Mouse (Mus musculus) G1E-ER4 (cell line): ENCODE data around the gene Gch1. TPM values are rescaled to one million over a fixed set of nuclear protein-coding genes. Genes with fewer than 3 reads are reported as not detected.

Experiments
- GATA1 ChIP-seq: IDR thresholded peaks from one replicate; pipeline ENCODE4 v1.8.0; 2012; ENCODE audit warnings: low read length, inconsistent platforms
- polyA plus RNA-seq: library from polyadenylated mRNA; stranded (reverse); fragments of >175 nt; gene quantifications from 2 replicates; pipeline ENCODE4 v1.2.3, GENCODE M21; 2012

The Gch1 gene
- polyA plus RNA-seq, 1 experiment = 0.53 TPM

DNA sequence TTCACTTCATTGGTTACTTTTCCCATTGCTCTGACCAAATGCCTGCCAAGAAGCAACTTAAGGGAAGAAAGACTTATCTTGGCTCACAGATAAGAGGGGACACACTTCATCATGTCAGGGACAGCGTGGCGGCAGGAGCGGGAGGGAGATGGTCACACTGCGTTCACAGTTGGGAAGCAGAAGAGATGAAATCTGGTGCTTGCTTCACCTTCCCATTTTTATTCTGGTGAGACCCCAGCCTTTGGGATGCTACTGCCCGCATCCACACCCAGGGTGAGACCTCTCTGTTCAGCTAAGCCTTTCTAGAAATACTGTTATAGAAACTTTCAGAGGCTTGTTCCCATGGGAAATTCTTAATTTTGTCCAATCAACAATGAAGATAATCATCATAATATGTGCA is 44.9 kb downstream of the Gch1 start:
- TF ChIP-seq GATA1 = no peak

DNA sequence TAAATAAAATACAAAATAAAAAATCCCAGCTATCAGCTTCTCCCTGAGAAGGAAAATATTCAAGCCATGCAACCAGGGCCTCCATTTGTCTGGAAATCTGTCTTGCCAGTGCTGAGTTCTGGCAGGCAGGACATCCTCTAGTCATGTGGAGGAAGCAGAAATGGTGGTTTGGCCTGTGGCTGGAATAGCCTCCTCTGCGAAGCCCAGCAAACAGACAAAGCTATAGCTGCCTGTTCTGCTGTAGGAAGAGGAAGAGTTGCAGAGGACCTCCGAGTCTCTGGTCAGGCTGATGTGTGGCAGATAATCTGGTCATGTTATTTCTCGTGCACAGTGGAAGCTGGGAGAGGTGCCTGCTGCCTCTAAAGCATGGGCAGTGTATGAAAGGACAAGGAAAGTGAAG is 50.4 kb downstream of the Gch1 start:
- no peak for TF ChIP-seq GATA1

DNA sequence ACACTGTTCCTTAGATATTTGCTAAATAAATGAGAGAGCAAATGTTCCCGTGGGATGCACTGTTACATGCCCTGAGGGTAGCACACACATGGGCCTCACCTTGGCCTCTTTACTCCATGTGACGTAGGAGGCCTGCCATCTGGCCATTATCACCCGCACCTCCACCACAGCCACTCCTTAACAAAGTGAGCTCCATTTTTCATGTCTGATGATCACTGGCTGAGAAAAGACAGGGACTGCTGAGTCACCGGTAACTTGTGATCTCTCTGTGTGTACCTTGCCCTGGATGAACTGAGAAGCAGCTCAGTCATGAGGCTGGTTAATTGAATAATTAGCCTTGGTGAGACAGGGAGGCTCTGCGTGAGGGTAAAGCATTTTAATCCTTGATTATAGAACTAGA is 52.6 kb downstream of the Gch1 start:
- no peak for TF ChIP-seq GATA1

DNA sequence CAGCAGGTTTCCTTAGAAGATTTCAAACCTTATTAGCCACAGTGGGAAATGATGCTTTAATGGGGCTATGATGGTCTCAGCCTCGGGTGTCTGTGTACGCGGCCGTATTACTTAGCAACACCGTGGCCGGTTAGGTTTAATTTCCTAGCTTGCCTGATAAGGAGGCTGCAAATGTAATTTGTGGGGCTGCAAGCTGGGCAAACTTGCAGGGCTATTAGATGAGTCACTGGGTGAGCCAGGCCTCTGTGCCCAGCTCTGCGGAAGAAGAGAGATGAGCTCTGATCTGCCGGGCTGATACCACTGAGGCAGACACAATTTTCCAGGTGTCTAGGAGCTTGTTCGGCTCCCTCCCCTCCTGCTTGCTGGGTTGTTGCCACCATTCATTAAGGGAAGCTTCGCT is 55.3 kb downstream of the Gch1 start:
- TF ChIP-seq GATA1 = no peak

DNA sequence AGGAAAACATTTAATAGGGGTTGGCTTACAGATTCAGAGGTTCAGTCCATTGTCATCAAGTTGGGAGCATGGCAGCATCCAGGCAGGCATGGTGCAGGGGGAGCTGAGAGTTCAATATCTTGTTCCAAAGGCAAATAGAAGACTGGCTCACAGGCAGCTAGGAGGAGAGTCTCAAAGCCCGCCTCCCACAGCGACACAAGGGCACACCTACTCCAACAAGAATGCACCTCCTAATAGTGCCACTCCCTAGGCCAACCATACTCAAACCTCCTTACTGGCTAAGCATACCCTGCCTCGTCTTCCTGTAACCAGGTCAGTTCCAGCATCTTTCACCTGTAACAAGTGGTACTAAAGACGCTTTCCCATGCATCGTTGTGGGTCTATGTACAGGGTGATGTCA is 61.2 kb downstream of the Gch1 start:
- no peak for TF ChIP-seq GATA1

DNA sequence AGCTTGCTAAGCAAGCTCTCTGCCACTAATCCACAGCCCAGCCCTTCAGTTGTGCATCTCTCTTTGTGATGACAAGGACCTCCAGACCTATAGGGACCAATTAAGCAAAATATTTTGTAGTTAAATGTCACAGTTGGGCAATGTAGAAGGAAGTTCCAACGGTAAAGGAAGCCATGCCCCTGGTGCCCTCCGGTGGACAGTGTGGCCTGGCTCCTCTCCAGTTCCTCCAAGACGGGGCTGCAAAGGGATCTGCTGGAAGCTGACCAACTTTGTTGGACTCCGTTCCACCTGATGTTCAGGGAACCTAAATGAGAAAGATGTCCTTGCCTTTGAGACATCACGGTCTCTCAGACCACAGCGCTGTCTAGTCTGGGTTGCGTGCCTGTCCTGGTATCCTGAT is 71.7 kb downstream of the Gch1 start:
- no peak for TF ChIP-seq GATA1

DNA sequence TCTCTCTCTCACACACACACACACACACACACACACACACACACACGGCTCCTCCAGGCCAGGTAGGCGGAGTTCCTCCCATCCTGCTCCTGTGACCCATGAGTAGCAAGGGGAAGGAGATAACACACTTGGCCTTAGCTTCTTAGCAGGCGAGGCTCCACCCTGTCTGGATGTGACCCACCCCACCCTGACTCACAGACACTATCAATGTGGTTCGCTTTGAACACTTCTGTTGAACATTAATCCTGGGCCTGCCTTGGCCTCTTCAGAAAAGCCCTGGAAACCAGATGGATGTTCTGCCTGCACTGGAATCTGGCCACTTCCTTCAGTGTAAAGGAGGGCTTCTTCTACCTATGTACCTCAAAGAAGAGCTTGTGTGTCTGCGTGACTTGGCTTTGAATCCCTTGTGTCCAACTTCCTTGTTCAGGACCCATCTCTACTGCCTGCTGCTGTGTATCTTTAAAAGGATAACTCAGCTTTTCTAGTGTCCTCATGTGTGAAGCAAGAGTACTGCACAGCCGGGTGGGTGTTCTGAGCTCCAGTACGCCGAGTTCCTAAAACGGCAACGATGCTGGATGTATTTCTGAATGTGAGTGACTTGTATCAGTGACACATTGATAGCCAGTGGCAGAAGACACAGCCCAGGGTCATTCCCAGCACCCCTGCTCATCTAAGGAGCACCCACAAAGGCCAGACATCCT is 73.0 kb downstream of the Gch1 start:
- TF ChIP-seq GATA1 = no peak

DNA sequence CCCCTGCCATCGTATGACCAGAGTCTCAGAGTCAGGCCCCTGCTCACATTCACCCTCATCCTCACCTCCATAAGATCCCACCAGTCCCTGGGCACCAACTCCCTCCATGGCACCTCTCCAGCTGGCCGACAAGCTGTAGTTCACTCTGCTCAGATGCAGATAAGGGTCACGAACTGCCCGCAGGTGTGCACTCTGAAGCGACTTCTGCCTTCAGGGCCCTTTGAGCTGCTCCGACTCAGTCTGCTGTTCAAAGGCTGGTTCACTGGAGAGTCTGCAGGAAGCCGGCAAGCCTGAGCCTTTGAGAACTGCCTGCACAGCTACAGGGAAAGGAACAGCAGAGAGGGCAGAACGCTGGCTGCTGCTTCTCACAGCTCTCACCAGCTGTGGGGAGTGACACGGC is 74.1 kb downstream of the Gch1 start:
- no peak for TF ChIP-seq GATA1

DNA sequence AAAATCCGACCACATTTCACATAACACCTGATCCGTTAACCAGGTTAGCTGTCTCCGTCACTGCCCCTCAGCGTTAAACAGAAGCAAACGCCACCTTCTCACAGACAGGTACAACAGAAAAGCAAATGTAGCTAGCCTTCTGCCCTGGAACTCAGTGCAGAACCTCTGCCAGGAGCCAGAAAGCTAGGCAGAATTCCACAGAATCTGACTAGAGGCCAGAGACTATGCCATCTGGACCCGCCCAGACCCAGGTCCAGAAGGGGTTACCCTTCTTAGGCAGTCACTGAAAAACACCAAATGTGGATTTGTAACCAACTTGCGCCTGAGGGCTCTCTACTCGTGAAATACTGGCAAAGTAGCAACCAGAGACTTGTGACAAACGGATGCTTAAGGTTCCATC is 77.9 kb downstream of the Gch1 start:
- TF ChIP-seq GATA1 = no peak

DNA sequence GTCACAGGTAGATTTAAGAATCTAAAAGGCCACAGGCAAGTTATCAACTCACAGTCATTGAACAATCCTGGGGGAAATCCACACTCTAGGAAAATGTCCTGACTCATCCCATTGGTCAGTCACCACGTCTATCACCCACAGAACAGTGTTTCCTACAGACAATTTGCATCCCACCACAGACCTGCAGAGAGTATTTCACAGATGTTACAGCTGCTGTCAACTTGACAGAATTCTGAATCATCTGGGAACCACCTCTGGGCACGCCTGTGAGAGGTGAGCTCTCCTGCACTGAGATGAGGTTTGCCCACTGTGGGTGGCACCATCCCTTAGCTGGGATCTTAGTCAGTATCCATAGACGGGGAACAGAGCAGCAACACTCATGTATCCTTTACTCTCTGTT is 81.8 kb downstream of the Gch1 start:
- no peak for TF ChIP-seq GATA1

DNA sequence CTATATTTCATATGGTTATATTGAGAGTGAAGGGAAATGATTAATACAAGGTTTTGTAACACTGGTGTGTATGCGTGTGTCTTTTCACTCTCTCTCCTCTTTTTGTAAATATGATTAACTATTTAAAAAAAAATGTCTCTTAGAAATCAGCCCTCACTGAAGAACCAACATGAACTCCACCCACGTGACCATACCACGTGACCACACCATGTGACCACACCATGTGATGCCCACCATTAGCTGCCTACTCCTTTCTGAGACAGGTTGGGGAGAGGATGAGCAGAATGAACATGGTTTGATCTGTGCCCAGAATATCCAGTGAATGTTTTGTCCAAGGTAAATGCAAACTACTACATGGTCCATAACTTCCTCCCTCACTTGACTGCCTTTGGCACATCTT is 83.5 kb downstream of the Gch1 start:
- no peak for TF ChIP-seq GATA1

DNA sequence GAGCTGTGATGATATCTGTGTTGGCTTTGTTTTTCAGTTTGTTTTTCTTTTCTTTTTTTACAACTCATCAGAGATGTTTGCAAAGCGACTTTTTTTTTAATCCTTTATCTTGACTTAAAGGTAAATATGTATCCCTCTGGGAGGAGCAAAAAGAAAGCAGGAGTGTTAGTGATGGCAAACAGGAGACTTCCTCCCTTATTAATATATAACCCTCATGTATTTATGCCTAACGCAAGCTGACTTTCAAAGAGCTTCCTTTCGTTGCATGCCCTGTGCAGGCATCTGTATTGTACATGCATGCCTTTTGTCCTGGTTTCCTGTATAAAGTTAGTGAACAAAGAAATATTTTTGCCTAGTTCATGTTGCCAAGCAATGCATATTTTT is 84.0 kb downstream of the Gch1 start:
- no peak for TF ChIP-seq GATA1

DNA sequence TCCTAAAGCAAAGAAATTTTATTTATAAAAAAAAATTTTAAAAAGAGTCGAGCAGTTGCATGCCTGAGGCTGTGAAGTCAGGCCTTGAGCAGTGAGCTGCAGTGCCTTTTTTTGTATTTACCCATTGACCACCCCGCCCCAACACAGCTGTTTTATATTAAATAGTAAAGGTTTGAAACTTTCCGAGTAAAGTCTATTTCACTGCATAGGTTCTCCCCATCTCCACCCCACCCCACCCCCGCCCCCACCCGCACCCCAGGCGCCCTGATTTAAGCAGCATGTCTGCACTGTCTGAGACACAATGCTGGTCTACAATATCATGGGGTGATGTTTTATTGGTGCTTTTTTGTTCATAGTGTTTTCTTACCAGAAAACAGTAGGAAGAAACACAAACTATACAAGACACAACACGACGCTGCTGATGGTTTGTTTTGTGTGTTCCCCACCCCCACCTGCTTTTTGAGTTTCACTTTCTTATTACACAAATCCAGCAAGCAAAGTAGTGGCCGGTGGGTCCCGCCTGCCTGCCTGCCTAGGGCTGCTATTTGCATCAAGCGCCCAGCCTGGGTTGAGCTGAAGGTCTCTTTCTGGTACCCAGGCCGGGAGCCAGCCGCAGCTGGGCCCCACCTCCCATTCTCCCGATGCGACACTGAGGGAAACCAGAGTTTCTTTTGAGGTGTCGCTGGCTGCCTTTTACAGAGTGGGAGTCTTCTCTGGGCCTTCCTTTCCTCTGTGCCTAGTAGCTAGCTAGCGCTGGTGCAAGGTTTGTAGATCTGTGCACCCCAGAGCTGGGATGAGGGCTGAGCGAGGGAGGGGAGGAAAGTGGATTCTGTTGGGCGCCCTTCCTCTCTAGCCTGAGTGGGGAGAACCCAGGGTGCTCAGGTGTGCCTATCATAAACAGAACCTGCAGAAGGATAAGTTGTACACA is 84.7 kb downstream of the Gch1 start:
- TF ChIP-seq GATA1 = no peak

Other genes starting within 250 kb of the Gch1 start
- 6.5 and 8.5 TPM in 2 replicates for gene Wdhd1, start 87.4 kb upstream of the Gch1 start, polyA plus RNA-seq
- 2.2 and 2.9 TPM in 2 replicates for gene Socs4, start 87.5 kb upstream of the Gch1 start, polyA plus RNA-seq
- gene Mapk1ip1l, start 108.9 kb upstream of the Gch1 start, polyA plus RNA-seq = 74.4 and 211 TPM in 2 replicates
- 0.41 and 0.77 TPM in 2 replicates for gene Lgals3, start 178.3 kb upstream of the Gch1 start, polyA plus RNA-seq
- 4.0 and 31.8 TPM in 2 replicates for gene Dlgap5, start 229.0 kb upstream of the Gch1 start, polyA plus RNA-seq